Mouse (Mus musculus): ENCODE results near the gene Dnajc3. TPM values are rescaled to one million over a fixed set of nuclear protein-coding genes. Genes with fewer than 3 reads are reported as not detected.

Dnajc3 gene
- 26.7 and 28.1 TPM in 2 replicates for polyA plus RNA-seq (2016; fragmentation: Nextera tagmentation; extraction: Ambion mirVana)

- no peaks in the 10 kb centered on the region; the same call in 1 of the 2 replicates for H3K36me3 ChIP-seq
- peak; percentile 99 for ATAC-seq (ENCODE audit: insufficient number of reproducible peaks, insufficient read depth, low FRiP score, low TSS enrichment, low read depth)
- no peaks in the 10 kb centered on the region for H3K9me3 ChIP-seq
- H3K27ac ChIP-seq = peak within 1 kb of the TSS; percentile 90
- H3K4me3 ChIP-seq (replicated peaks) = peak within 1 kb of the TSS; percentile 98
- no peaks in the 10 kb centered on the region for H3K27me3 ChIP-seq
- under 1% methylated on average over 114 of the region's 124 CpGs for WGBS
- peaks cover 32% of the 10 kb centered on the region for H3K4me1 ChIP-seq (replicated peaks)
- H3K9ac ChIP-seq (replicated peaks) = peak within 1 kb of the TSS; percentile 98
- peak within 1 kb of the TSS; percentile 68 for H3K4me2 ChIP-seq
These were observed at the start of gene Dnajc3 for GRCm38 (mm10) chr14:118937533-118938492. TSS of gene Dnajc3 (plus strand) at chr14:118937976.

GRCm38 (mm10) chr14:118890101-118890500, 47.7 kb upstream of the Dnajc3 start:
- Histone ChIP-seq H3K9me3 (no peaks in the 10 kb centered on the region), H3K27ac (no peak overlapping the region), H3K27me3 (no peaks in the 10 kb centered on the region), H3K4me3 (replicated peaks) (no peak overlapping the region), H3K9ac (replicated peaks) (no peak overlapping the region), H3K4me2 (no peak overlapping the region), H3K4me1 (replicated peaks) (no peaks in the 10 kb centered on the region), H3K36me3 (peaks cover 85% of the 10 kb centered on the region)
- no peak for ATAC-seq (ENCODE audit: insufficient number of reproducible peaks, insufficient read depth, low FRiP score, low TSS enrichment, low read depth)
- WGBS = 94% methylated on average over 4 of the region's 4 CpGs

GRCm38 (mm10) chr14:118895228-118895627, 42.5 kb upstream of the Dnajc3 start:
- H3K4me3 ChIP-seq (replicated peaks) = no peak overlapping the region
- no peak for ATAC-seq (ENCODE audit: insufficient number of reproducible peaks, insufficient read depth, low FRiP score, low TSS enrichment, low read depth)
- no peak overlapping the region for H3K27ac ChIP-seq
- no peak overlapping the region for H3K9ac ChIP-seq (replicated peaks)
- no peaks in the 10 kb centered on the region for H3K27me3 ChIP-seq
- no peaks in the 10 kb centered on the region for H3K9me3 ChIP-seq
- no peak overlapping the region for H3K4me2 ChIP-seq
- no peaks in the 10 kb centered on the region for H3K4me1 ChIP-seq (replicated peaks)
- peaks cover 84% of the 10 kb centered on the region for H3K36me3 ChIP-seq
- WGBS = 89% methylated on average over 7 of the region's 7 CpGs

- Histone ChIP-seq H3K9me3 (no peaks in the 10 kb centered on the region), H3K27me3 (no peaks in the 10 kb centered on the region), H3K4me2 (no peak overlapping the region), H3K4me1 (replicated peaks) (no peaks in the 10 kb centered on the region), H3K36me3 (peaks cover 89% of the 10 kb centered on the region), H3K4me3 (replicated peaks) (no peak overlapping the region), H3K9ac (replicated peaks) (no peak overlapping the region), H3K27ac (no peak overlapping the region)
- 76% methylated on average over 10 of the region's 10 CpGs for WGBS
- no peak for ATAC-seq (ENCODE audit: insufficient number of reproducible peaks, insufficient read depth, low FRiP score, low TSS enrichment, low read depth)
These were observed 42.1 kb upstream of the Dnajc3 start for GRCm38 (mm10) chr14:118895655-118896054.

- no peaks in the 10 kb centered on the region for H3K27me3 ChIP-seq
- no peak for ATAC-seq (ENCODE audit: insufficient number of reproducible peaks, insufficient read depth, low FRiP score, low TSS enrichment, low read depth)
- no peaks in the 10 kb centered on the region for H3K9me3 ChIP-seq
- H3K9ac ChIP-seq (replicated peaks) = no peak overlapping the region
- no peak overlapping the region for H3K4me3 ChIP-seq (replicated peaks)
- 81% methylated on average over 11 of the region's 11 CpGs for WGBS
- peaks cover 8% of the 10 kb centered on the region for H3K4me1 ChIP-seq (replicated peaks)
- no peak overlapping the region for H3K27ac ChIP-seq
- peaks cover 92% of the 10 kb centered on the region for H3K36me3 ChIP-seq
- H3K4me2 ChIP-seq = no peak overlapping the region
These were observed 37.8 kb upstream of the Dnajc3 start for GRCm38 (mm10) chr14:118899940-118900339.

GRCm38 (mm10) chr14:118900911-118901310, 36.9 kb upstream of the Dnajc3 start:
- H3K4me3 ChIP-seq (replicated peaks) = no peak overlapping the region
- no peak for ATAC-seq (ENCODE audit: insufficient number of reproducible peaks, insufficient read depth, low FRiP score, low TSS enrichment, low read depth)
- peaks cover 91% of the 10 kb centered on the region for H3K36me3 ChIP-seq
- 95% methylated on average over 1 of the region's 1 CpGs for WGBS
- H3K4me1 ChIP-seq (replicated peaks) = peaks cover 8% of the 10 kb centered on the region
- no peak overlapping the region for H3K9ac ChIP-seq (replicated peaks)
- no peak overlapping the region for H3K27ac ChIP-seq
- no peaks in the 10 kb centered on the region for H3K27me3 ChIP-seq
- H3K4me2 ChIP-seq = no peak overlapping the region
- no peaks in the 10 kb centered on the region for H3K9me3 ChIP-seq

- no peaks in the 10 kb centered on the region for H3K9me3 ChIP-seq
- H3K27me3 ChIP-seq = no peaks in the 10 kb centered on the region
- ATAC-seq (ENCODE audit: insufficient number of reproducible peaks, insufficient read depth, low FRiP score, low TSS enrichment, low read depth) = no peak
These were observed 34.4 kb upstream of the Dnajc3 start for GRCm38 (mm10) chr14:118903397-118903796.

GRCm38 (mm10) chr14:118903867-118904562, 33.8 kb upstream of the Dnajc3 start:
- 45% methylated on average over 6 of the region's 6 CpGs for WGBS
- no peaks in the 10 kb centered on the region for H3K27me3 ChIP-seq
- H3K27ac ChIP-seq = no peak overlapping the region
- H3K36me3 ChIP-seq = peaks cover 94% of the 10 kb centered on the region
- H3K9me3 ChIP-seq = no peaks in the 10 kb centered on the region
- no peak overlapping the region for H3K9ac ChIP-seq (replicated peaks)
- H3K4me3 ChIP-seq (replicated peaks) = no peak overlapping the region
- H3K4me1 ChIP-seq (replicated peaks) = peaks cover 8% of the 10 kb centered on the region
- H3K4me2 ChIP-seq = no peak overlapping the region
- no peak for ATAC-seq (ENCODE audit: insufficient number of reproducible peaks, insufficient read depth, low FRiP score, low TSS enrichment, low read depth)

More at GRCm38 (mm10) chr14:118903397-118903796, 34.4 kb upstream of the Dnajc3 start:
- WGBS = 89% methylated on average over 3 of the region's 3 CpGs
- H3K36me3 ChIP-seq = peaks cover 94% of the 10 kb centered on the region
- H3K27ac ChIP-seq = no peak overlapping the region
- H3K4me3 ChIP-seq (replicated peaks) = no peak overlapping the region
- H3K4me1 ChIP-seq (replicated peaks) = peaks cover 8% of the 10 kb centered on the region
- no peak overlapping the region for H3K4me2 ChIP-seq
- H3K9ac ChIP-seq (replicated peaks) = no peak overlapping the region

GRCm38 (mm10) chr14:118907592-118907991, 30.2 kb upstream of the Dnajc3 start:
- 88% methylated on average over 8 of the region's 8 CpGs for WGBS
- Histone ChIP-seq H3K27ac (no peak overlapping the region), H3K9me3 (no peaks in the 10 kb centered on the region), H3K4me2 (no peak overlapping the region), H3K4me1 (replicated peaks) (peaks cover 8% of the 10 kb centered on the region), H3K27me3 (no peaks in the 10 kb centered on the region), H3K36me3 (peaks cover 94% of the 10 kb centered on the region), H3K4me3 (replicated peaks) (no peak overlapping the region), H3K9ac (replicated peaks) (no peak overlapping the region)
- no peak for ATAC-seq (ENCODE audit: insufficient number of reproducible peaks, insufficient read depth, low FRiP score, low TSS enrichment, low read depth)

GRCm38 (mm10) chr14:118909872-118910271, 27.9 kb upstream of the Dnajc3 start:
- WGBS = 74% methylated on average over 8 of the region's 8 CpGs
- Histone ChIP-seq H3K4me3 (replicated peaks) (no peak overlapping the region), H3K4me1 (replicated peaks) (no peaks in the 10 kb centered on the region), H3K4me2 (no peak overlapping the region), H3K9ac (replicated peaks) (no peak overlapping the region), H3K27me3 (no peaks in the 10 kb centered on the region), H3K9me3 (no peaks in the 10 kb centered on the region), H3K36me3 (peaks cover 91% of the 10 kb centered on the region), H3K27ac (no peak overlapping the region)
- no peak for ATAC-seq (ENCODE audit: insufficient number of reproducible peaks, insufficient read depth, low FRiP score, low TSS enrichment, low read depth)

Measured in limb, embryonic 12.5 days (tissue).